Mouse (Mus musculus) C2C12 (cell line): ENCODE data around the gene Abcc4. TPM values are rescaled to one million over a fixed set of nuclear protein-coding genes. Genes with fewer than 3 reads are reported as not detected.

Experiments used
- H3K27me3 ChIP-seq: one replicate; pipeline ENCODE4 v1.6.1; 2011; ENCODE audit not compliant: control insufficient read depth, insufficient read depth, insufficient read length
- H3K36me3 ChIP-seq: one replicate; pipeline ENCODE4 v1.6.1; 2011; ENCODE audit not compliant: control insufficient read depth, insufficient read depth
- H3K4me3 ChIP-seq: one replicate; pipeline ENCODE4 v1.5.1; 2011; ENCODE audit warnings: mild to moderate bottlenecking, control low read depth; ENCODE audit not compliant: poor library complexity, insufficient read depth, severe bottlenecking
- H3K79me2 ChIP-seq: one replicate; pipeline ENCODE4 v1.6.1; 2011; ENCODE audit not compliant: control insufficient read depth, insufficient read depth
- H3K79me3 ChIP-seq: one replicate; pipeline ENCODE4 v1.6.1; 2011; ENCODE audit warnings: low read depth, control low read depth
- H3ac ChIP-seq: one replicate; pipeline ENCODE3; 2011; ENCODE audit warnings: low read depth; ENCODE audit not compliant: control insufficient read depth, insufficient read length
- CEBPB ChIP-seq: IDR thresholded peaks from one replicate; pipeline ENCODE4 v1.6.1; 2011; ENCODE audit warnings: low read depth, mild to moderate bottlenecking, control low read depth, moderate library complexity
- CTCF ChIP-seq: IDR thresholded peaks from one replicate; pipeline ENCODE4 v1.5.1; 2011; ENCODE audit not compliant: control insufficient read depth, insufficient read depth, insufficient read length
- FOSL1 ChIP-seq: IDR thresholded peaks from one replicate; pipeline ENCODE4 v1.8.0; 2011; ENCODE audit warnings: mild to moderate bottlenecking, low read length; ENCODE audit not compliant: poor library complexity, insufficient read depth, severe bottlenecking
- MAX ChIP-seq: IDR thresholded peaks from one replicate; pipeline ENCODE4 v1.6.1; 2011; ENCODE audit warnings: mild to moderate bottlenecking, control low read depth
- MYOD1 ChIP-seq: IDR thresholded peaks from one replicate; pipeline ENCODE4 v1.6.1; 2011; ENCODE audit warnings: low read depth; ENCODE audit not compliant: control insufficient read depth, insufficient read length
- MYOG ChIP-seq: IDR thresholded peaks from one replicate; pipeline ENCODE4 v1.6.1; 2011; ENCODE audit not compliant: control insufficient read depth, insufficient read length; ENCODE audit errors: extremely low read depth
- USF1 ChIP-seq: IDR thresholded peaks from one replicate; pipeline ENCODE4 v1.6.1; 2011; ENCODE audit warnings: low read depth, mild to moderate bottlenecking, control low read depth, moderate library complexity
- polyA plus RNA-seq: library from polyadenylated mRNA; unstranded; fragments of >200 nt; fragmentation: generic; extraction: Trizol; gene quantifications from one replicate; pipeline ENCODE4 v1.2.1, GENCODE M21; 2012; ENCODE audit warnings: missing spikeins

Abcc4 gene
- polyA plus RNA-seq, 1 experiment: 9.0 TPM

DNA sequence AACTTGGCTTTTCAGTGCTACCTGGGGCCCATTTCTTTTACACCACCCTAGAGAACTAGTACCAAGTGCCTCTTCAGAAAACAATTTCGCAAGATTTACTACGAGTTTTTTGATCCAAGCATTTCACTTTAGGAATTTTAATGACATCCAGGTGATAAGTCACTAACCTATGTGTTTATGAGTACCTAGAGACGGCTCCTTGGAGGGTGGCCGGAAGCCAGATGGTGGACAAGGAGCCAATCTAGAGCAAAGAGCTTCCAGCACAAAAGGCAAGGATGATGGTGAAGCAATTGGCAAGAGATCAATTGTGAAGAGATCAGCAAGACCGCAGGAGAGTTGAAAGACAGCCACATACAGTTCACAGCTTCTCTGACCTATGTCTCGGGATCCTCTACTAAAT, 8.7 kb upstream of the Abcc4 start:
- Histone ChIP-seq H3K36me3 (no peaks in the 10 kb centered on the region), H3K79me2 (no peaks in the 10 kb centered on the region), H3K27me3 (no peaks in the 10 kb centered on the region), H3K4me3 (no peak overlapping the region), H3ac (no peak overlapping the region), H3K79me3 (no peaks in the 10 kb centered on the region)
- no peak for TF ChIP-seq FOSL1
- TF ChIP-seq CEBPB: peak; percentile 5

DNA sequence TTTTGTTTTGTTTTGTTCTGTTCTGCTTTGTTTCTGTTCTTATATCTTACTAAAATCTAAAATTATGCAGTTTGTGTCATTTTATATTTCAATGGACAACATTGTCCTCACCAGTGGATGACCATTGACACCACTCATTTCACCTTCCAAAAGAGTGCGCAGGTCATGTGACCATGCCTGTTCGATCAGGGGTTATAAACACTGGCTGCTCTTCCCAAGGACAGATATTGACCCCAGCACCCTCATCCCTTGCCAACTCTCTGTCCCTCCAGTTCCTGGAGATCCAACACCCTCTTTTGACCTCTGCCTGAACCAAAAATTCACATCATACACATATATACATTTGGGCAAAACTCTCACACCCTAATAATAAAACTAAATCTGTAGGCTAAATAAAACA, 8.3 kb upstream of the Abcc4 start:
- Histone ChIP-seq H3K79me2 (no peaks in the 10 kb centered on the region), H3K27me3 (no peaks in the 10 kb centered on the region), H3K79me3 (no peaks in the 10 kb centered on the region), H3K4me3 (no peak overlapping the region), H3K36me3 (no peaks in the 10 kb centered on the region), H3ac (no peak overlapping the region)
- TF ChIP-seq USF1 (peak; percentile 45), CEBPB (no peak), FOSL1 (no peak)

DNA sequence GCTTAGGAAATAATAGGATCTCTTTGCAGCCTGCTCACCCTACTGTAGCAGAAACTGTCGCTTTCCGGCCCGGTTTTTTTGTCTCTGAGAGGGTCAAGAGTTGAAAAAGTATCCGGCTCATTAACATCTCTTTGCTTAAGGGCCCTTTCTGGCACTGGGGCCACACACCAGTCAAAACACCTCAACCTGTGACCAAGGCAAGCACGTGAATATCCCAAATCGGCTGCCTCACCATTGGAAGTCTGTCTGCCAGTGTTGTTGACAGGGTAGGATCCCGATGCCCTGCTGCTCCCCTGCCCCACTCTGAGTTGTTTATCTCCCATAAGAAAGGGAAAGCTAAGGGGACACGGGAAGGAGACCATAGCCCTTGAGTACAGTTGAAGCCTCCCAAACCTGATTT, 7.8 kb upstream of the Abcc4 start:
- Histone ChIP-seq H3K36me3 (no peaks in the 10 kb centered on the region), H3K4me3 (peak overlapping the region; percentile 2), H3K79me2 (no peaks in the 10 kb centered on the region), H3K27me3 (no peaks in the 10 kb centered on the region), H3K79me3 (no peaks in the 10 kb centered on the region), H3ac (no peak overlapping the region)
- TF ChIP-seq USF1 (no peak), CTCF (no peak), FOSL1 (no peak), MYOD1 (no peak), CEBPB (no peak), MAX (no peak), MYOG (no peak)

DNA sequence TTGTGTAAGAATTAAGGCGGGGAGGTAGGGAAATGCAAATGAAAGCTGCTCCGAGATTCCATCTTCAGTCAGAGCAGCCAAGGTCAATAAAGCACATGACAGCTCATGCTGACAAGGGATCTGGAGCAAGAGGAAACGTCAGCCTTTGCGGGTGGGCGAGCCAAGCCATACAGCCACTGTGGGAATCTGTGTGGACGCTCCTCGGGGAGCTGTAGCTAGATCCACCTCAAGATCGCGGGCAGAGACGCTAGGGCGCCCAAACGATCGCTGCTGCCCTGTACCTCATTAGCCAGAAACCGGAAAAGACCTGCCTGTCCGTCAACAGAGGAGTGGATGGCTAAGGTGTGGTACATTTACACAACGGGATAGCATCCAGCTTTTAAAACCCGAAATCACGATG, 7.4 kb upstream of the Abcc4 start:
- peak overlapping the region; percentile 45 for H3ac ChIP-seq
- H3K36me3 ChIP-seq: no peaks in the 10 kb centered on the region
- TF ChIP-seq MYOD1 (no peak), USF1 (no peak), CEBPB (no peak), CTCF (no peak), FOSL1 (no peak), MAX (no peak), MYOG (no peak)
- H3K4me3 ChIP-seq: peak overlapping the region; percentile 2
- H3K27me3 ChIP-seq: no peaks in the 10 kb centered on the region
- no peaks in the 10 kb centered on the region for H3K79me2 ChIP-seq
- no peaks in the 10 kb centered on the region for H3K79me3 ChIP-seq

DNA sequence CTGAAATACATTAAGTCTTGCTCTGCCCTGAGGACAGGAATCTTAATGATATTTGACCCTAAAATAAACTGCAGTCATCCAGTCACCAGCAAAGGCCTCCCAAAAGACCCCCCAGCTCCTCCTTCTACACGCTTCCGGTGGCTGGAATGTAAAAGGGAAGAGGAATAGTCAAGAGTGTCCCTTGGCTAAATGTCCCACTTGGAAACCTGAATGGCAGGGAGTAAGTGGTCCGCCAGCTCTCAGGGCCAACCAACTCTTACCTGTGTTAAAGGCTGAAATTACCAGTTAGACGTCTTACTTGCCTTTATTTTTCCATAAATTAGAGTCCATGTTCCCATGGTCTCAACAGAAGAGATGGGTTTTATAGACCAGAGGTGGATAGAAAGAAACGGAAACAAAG, 6.9 kb upstream of the Abcc4 start:
- Histone ChIP-seq H3K27me3 (no peaks in the 10 kb centered on the region), H3K79me3 (no peaks in the 10 kb centered on the region), H3K4me3 (no peak overlapping the region), H3K36me3 (no peaks in the 10 kb centered on the region), H3ac (no peak overlapping the region), H3K79me2 (no peaks in the 10 kb centered on the region)
- TF ChIP-seq USF1: no peak
- TF ChIP-seq MYOD1: no peak
- TF ChIP-seq CEBPB: no peak
- no peak for TF ChIP-seq FOSL1
- TF ChIP-seq CTCF: no peak
- no peak for TF ChIP-seq MAX
- TF ChIP-seq MYOG: no peak

DNA sequence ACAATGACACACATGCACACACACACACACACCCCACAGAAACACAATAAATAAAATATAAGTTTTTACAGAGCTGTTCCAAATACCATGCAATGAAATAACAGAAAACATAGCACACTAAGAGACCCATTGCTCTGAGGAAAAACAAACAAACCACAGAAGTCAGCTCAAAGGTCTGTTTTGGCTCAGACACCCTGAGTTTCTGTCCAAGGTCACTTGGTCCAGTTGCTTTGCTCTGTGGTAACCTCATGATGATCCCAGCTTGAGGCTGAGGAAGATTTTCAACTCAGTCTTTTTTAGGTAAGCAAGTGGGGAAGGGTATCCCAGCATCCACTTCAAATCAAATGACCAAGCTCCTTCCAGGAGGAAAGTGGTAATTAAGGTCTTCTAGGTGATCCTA, 4.9 kb upstream of the Abcc4 start:
- no peak overlapping the region for H3ac ChIP-seq

More for the DNA sequence above, 4.9 kb upstream of the Abcc4 start:
- TF ChIP-seq FOSL1 (no peak), MAX (no peak), MYOG (no peak), USF1 (no peak), CTCF (no peak), CEBPB (no peak), MYOD1 (no peak)
- Histone ChIP-seq H3K79me2 (no peaks in the 10 kb centered on the region), H3K4me3 (no peak overlapping the region), H3K36me3 (no peaks in the 10 kb centered on the region), H3K27me3 (no peaks in the 10 kb centered on the region), H3K79me3 (no peaks in the 10 kb centered on the region)
